Mouse (Mus musculus): Measurements from ENCODE around the gene Olfr781. TPM values are rescaled to one million over a fixed set of nuclear protein-coding genes. Genes with fewer than 3 reads are reported as not detected.
"Not testable (repeated sequence)": the region's sequence is repeated elsewhere in the genome, so short reads cannot be mapped to it uniquely, and the experiment has no call there.

Olfr781 gene
- not detected in 2 replicates for polyA plus RNA-seq (2015; fragmentation: Nextera tagmentation; extraction: Ambion mirVana)

DNA sequence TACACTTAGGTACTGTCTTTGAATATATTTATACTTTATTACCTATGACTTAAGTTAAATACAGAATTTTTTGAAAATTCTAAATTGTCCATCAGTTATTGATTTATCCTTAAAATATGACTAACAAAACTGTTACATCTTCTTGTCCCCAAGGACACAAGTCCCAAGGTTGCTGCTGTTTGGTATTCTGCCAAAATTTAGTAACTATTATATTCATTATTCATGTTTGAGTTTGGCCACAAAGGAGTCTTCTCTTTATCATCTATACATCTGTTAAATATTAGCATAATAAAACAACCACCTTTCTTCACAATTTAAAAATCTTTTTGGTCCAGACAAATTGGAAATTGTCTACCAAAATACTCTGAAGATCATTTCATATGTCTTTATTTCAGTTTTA lies at the start of gene Olfr781:
Olfr781 (plus strand) TSS at position 301 of the 400 bp plus-strand sequence.
- Histone ChIP-seq H3K9me3 (replicated peaks) (no peaks in the 10 kb centered on the region), H3K4me2 (no peak within 1 kb of the TSS), H3K27ac (no peak within 1 kb of the TSS), H3K9ac (no peak within 1 kb of the TSS), H3K27me3 (no peaks in the 10 kb centered on the region), H3K4me3 (replicated peaks) (no peak within 1 kb of the TSS), H3K36me3 (no peaks in the 10 kb centered on the region), H3K4me1 (no peaks in the 10 kb centered on the region)
- no peak for ATAC-seq (replicated peaks; ENCODE audit: low FRiP score)

DNA sequence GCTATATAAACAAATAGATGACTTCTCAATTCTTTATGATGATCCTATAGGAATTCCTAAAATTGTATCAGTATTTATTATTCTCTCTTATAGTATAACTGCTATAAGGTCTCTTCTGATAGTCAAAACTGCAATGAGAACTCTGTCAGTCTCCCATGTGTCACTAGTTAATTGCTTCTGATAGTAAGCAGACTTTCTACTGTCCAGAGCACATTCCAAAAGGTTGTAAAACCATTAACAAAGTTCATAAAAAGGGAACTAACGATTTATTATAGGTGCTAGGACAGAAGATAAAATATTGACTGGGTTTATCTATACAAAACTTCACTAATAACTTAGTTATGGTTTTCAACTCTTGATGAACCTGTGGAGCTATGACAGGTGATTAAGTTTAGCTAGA lies 15.7 kb upstream of the Olfr781 start:
- not testable (repeated sequence) for H3K36me3 ChIP-seq; H3K4me1 ChIP-seq; H3K4me3 ChIP-seq (replicated peaks); H3K27ac ChIP-seq; ATAC-seq (replicated peaks; ENCODE audit: low FRiP score); H3K9me3 ChIP-seq (replicated peaks); H3K27me3 ChIP-seq; H3K9ac ChIP-seq; H3K4me2 ChIP-seq
- 49% methylated on average over 1 of the region's 1 CpGs for WGBS

DNA sequence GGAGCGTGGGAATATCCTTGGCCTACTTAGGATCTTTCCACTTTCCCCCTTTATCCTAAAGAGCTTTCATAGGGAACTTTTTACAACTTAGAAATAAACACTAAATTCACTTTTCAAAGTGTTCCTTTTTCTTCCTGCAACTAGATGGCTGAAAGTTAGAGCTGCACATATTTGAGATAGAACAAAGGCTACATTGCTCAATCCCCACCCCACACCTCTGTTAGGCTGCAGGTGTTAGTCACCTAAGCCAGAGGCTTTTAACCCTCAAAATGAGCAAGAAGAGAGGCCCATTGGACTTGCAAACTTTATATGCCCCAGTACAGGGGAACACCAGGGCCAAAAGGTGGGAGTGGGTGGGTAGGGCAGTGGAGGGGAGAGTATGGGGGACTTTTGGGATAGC lies 15.1 kb upstream of the Olfr781 start:
- not testable (repeated sequence) for ATAC-seq (replicated peaks; ENCODE audit: low FRiP score); H3K9me3 ChIP-seq (replicated peaks); H3K27me3 ChIP-seq; H3K4me1 ChIP-seq; H3K27ac ChIP-seq; H3K36me3 ChIP-seq; H3K4me2 ChIP-seq; H3K4me3 ChIP-seq (replicated peaks); H3K9ac ChIP-seq
- WGBS: no CpG with 5 or more reads among the region's 1 CpGs

DNA sequence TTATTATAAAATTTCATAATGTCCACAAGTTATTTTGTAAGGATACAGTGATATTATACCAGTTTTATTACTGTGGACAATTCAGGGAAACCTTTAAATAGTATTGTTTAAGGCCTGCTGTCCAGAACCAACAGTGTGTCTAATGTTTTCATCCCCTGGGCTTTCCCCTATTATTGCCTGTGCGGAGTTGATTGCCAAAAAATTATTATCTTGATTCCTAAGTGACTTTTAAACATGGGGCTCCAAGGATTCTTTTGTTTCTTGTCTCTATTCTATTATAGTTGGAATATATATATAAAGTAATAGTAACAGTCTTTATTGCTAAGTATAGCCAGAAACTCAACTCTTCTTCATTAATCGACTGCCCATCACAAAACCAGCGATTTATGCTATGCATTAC lies 10.8 kb upstream of the Olfr781 start, which contains the start of gene Olfr780:
Olfr780 (plus strand) TSS at position 301 of the 400 bp plus-strand sequence.
- 84% methylated on average over 3 of the region's 3 CpGs for WGBS

DNA sequence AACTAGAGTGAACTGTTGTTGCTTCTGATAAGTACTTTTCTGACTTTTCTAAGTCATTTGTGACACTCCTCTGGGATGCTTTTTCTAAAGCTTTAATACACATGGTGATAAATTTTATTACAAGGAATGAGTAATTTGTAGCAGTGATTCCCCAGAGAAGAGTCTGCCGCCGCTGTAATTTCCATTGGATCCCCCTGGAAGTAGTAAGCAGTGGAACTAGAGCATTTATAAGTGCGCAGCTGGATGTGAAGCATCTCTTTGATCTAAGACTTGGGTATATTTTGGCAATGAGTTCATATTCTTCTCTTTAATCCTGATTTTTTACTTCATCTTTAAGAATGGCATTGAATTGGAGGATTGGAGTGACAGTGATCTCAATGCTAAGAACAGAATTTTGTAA lies 19.9 kb downstream of the Olfr781 start, which contains the start of gene Olfr782:
Olfr782 (plus strand) TSS at position 301 of the 400 bp plus-strand sequence.
- H3K36me3 ChIP-seq: no peaks in the 10 kb centered on the region

More for the DNA sequence above, 10.8 kb upstream of the Olfr781 start, which contains the start of gene Olfr780:
- Histone ChIP-seq H3K4me3 (replicated peaks) (no peak within 1 kb of the TSS), H3K36me3 (no peaks in the 10 kb centered on the region), H3K9me3 (replicated peaks) (no peaks in the 10 kb centered on the region), H3K9ac (no peak within 1 kb of the TSS), H3K4me2 (no peak within 1 kb of the TSS), H3K27me3 (no peaks in the 10 kb centered on the region), H3K4me1 (no peaks in the 10 kb centered on the region), H3K27ac (no peak within 1 kb of the TSS)
- ATAC-seq (replicated peaks; ENCODE audit: low FRiP score): no peak

DNA sequence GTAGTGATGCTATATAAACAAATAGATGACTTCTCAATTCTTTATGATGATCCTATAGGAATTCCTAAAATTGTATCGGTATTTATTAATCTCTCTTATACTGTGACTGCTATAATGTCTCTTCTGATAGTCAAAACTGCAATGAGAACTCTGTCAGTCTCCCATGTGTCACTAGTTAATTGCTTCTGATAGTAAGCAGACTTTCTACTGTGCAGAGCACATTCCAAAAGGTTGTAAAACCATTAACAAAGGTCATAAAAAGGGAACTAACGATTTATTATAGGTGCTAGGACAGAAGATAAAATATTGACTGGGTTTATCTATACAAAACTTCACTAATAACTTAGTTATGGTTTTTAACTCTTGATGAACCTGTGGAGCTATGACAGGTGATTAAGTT lies 23.8 kb downstream of the Olfr781 start:
- not testable (repeated sequence) for ATAC-seq (replicated peaks; ENCODE audit: low FRiP score); H3K27me3 ChIP-seq; H3K4me3 ChIP-seq (replicated peaks); H3K27ac ChIP-seq; H3K4me2 ChIP-seq; H3K4me1 ChIP-seq; H3K9me3 ChIP-seq (replicated peaks); H3K9ac ChIP-seq; H3K36me3 ChIP-seq
- WGBS: 62% methylated on average over 2 of the region's 2 CpGs

More for the DNA sequence above, 19.9 kb downstream of the Olfr781 start, which contains the start of gene Olfr782:
- H3K4me2 ChIP-seq: no peak within 1 kb of the TSS
- H3K9ac ChIP-seq: no peak within 1 kb of the TSS
- no peak within 1 kb of the TSS for H3K27ac ChIP-seq
- 89% methylated on average over 3 of the region's 3 CpGs for WGBS
- H3K9me3 ChIP-seq (replicated peaks): no peaks in the 10 kb centered on the region
- no peaks in the 10 kb centered on the region for H3K4me1 ChIP-seq
- H3K27me3 ChIP-seq: no peaks in the 10 kb centered on the region
- H3K4me3 ChIP-seq (replicated peaks): no peak within 1 kb of the TSS
- no peak for ATAC-seq (replicated peaks; ENCODE audit: low FRiP score)

DNA sequence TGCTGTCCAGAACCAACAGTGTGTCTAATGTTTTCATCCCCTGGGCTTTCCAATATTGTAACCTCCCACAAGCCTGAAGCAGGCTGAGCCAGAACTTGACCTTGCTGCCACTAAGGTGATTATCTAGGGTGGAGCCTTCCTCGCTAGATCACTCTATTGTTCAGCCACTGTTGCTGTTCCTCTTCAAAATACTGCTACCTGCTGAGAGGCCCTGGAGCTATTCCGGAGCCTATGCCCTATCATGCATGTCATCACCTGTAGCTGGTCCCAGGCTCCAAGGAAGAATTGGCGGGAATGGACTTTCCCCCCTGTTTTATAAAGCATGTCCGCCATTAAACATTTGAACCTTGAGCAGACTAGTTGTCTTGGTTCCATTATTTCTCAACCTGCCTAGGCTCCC lies 27.8 kb downstream of the Olfr781 start:
- WGBS: 87% methylated on average over 4 of the region's 4 CpGs
- H3K9me3 ChIP-seq (replicated peaks); H3K36me3 ChIP-seq; H3K27me3 ChIP-seq; H3K4me2 ChIP-seq; H3K4me3 ChIP-seq (replicated peaks); H3K4me1 ChIP-seq; H3K27ac ChIP-seq; ATAC-seq (replicated peaks; ENCODE audit: low FRiP score); H3K9ac ChIP-seq: not testable (repeated sequence)

DNA sequence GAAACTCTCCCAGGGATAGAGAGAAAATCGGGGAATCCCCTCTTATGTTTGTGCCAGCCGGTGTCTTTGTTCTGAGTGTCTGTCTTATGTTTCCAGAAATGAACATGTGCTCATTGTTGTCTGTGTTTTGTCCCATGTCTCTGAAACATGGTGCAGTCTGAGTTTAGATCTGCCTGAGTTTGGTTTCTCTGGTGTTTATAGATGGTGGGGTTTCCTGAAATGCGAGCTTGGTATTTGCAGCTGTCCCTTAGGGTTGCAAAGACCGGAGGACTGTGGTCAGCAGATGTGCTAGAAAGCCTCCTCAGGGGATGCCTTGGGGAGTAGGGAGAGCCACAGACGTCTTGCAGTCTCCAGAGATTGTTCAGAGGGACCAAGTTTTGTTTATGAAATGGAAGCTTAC lies 28.7 kb downstream of the Olfr781 start:
- Histone ChIP-seq H3K36me3 (no peaks in the 10 kb centered on the region), H3K4me1 (no peaks in the 10 kb centered on the region), H3K9ac (no peak overlapping the region), H3K9me3 (replicated peaks) (no peaks in the 10 kb centered on the region; the same call in 1 of the 2 replicates), H3K27ac (no peak overlapping the region), H3K27me3 (no peaks in the 10 kb centered on the region), H3K4me2 (no peak overlapping the region), H3K4me3 (replicated peaks) (no peak overlapping the region)
- 76% methylated on average over 5 of the region's 5 CpGs for WGBS
- no peak for ATAC-seq (replicated peaks; ENCODE audit: low FRiP score)

DNA sequence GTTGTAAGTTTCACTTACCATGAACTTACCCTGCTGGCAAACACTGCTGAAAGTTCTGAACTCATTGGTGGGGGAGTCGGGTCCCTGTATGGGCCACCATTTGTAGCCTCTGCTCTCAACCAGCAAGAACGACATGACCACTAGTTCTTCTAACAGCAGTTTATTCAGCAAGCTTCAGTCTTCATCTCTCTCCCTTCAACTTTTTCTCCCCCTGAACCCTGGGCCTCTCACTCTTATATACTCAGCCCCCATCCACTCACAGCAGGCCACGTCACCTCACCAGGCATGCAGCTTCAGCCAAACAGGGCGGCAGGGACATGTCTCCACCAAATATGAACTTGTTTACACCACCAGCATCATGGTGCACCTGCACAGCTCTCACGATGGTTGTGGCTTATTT lies 45.4 kb downstream of the Olfr781 start:
- not testable (repeated sequence) for H3K4me3 ChIP-seq (replicated peaks); H3K36me3 ChIP-seq; H3K27ac ChIP-seq; H3K9me3 ChIP-seq (replicated peaks); H3K27me3 ChIP-seq; H3K9ac ChIP-seq; ATAC-seq (replicated peaks; ENCODE audit: low FRiP score); H3K4me1 ChIP-seq; H3K4me2 ChIP-seq
- 90% methylated on average over 5 of the region's 5 CpGs for WGBS

Other genes starting within 250 kb of the Olfr781 start
- not detected in 2 replicates for gene Olfr767, start 245.9 kb upstream of the Olfr781 start, polyA plus RNA-seq (2015; fragmentation: Nextera tagmentation; extraction: Ambion mirVana)
- not detected in 2 replicates for gene Olfr768, start 229.5 kb upstream of the Olfr781 start, polyA plus RNA-seq (2015; fragmentation: Nextera tagmentation; extraction: Ambion mirVana)
- not detected in 2 replicates for gene Olfr769, start 211.0 kb upstream of the Olfr781 start, polyA plus RNA-seq (2015; fragmentation: Nextera tagmentation; extraction: Ambion mirVana)
- not detected in 2 replicates for gene Olfr770, start 189.9 kb upstream of the Olfr781 start, polyA plus RNA-seq (2015; fragmentation: Nextera tagmentation; extraction: Ambion mirVana)
- not detected in 2 replicates for gene Olfr771, start 164.1 kb upstream of the Olfr781 start, polyA plus RNA-seq (2015; fragmentation: Nextera tagmentation; extraction: Ambion mirVana)
- gene Olfr772, start 150.9 kb upstream of the Olfr781 start, polyA plus RNA-seq (2015; fragmentation: Nextera tagmentation; extraction: Ambion mirVana): not detected in 2 replicates
- not detected in 2 replicates for gene Olfr773, start 141.4 kb upstream of the Olfr781 start, polyA plus RNA-seq (2015; fragmentation: Nextera tagmentation; extraction: Ambion mirVana)
- not detected in 2 replicates for gene Olfr774, start 92.7 kb upstream of the Olfr781 start, polyA plus RNA-seq (2015; fragmentation: Nextera tagmentation; extraction: Ambion mirVana)
- not detected in 2 replicates for gene Olfr775, start 80.4 kb upstream of the Olfr781 start, polyA plus RNA-seq (2015; fragmentation: Nextera tagmentation; extraction: Ambion mirVana)
- not detected in 2 replicates for gene Olfr776, start 69.7 kb upstream of the Olfr781 start, polyA plus RNA-seq (2015; fragmentation: Nextera tagmentation; extraction: Ambion mirVana)
- not detected in 2 replicates for gene Olfr777, start 57.4 kb upstream of the Olfr781 start, polyA plus RNA-seq (2015; fragmentation: Nextera tagmentation; extraction: Ambion mirVana)
- gene Olfr780, start 10.7 kb upstream of the Olfr781 start, polyA plus RNA-seq (2015; fragmentation: Nextera tagmentation; extraction: Ambion mirVana): not detected in 2 replicates
- not detected in 2 replicates for gene Olfr782, start 20.0 kb downstream of the Olfr781 start, polyA plus RNA-seq (2015; fragmentation: Nextera tagmentation; extraction: Ambion mirVana)
- 0.05 TPM in 2 replicates for gene Olfr784, start 55.2 kb downstream of the Olfr781 start, polyA plus RNA-seq (2015; fragmentation: Nextera tagmentation; extraction: Ambion mirVana)
- gene Olfr785, start 76.6 kb downstream of the Olfr781 start, polyA plus RNA-seq (2015; fragmentation: Nextera tagmentation; extraction: Ambion mirVana): not detected in 2 replicates
- not detected in 2 replicates for gene Olfr786, start 98.5 kb downstream of the Olfr781 start, polyA plus RNA-seq (2015; fragmentation: Nextera tagmentation; extraction: Ambion mirVana)
- not detected in 2 replicates for gene Olfr787, start 133.0 kb downstream of the Olfr781 start, polyA plus RNA-seq (2015; fragmentation: Nextera tagmentation; extraction: Ambion mirVana)
- not detected in 2 replicates for gene Olfr788, start 142.1 kb downstream of the Olfr781 start, polyA plus RNA-seq (2015; fragmentation: Nextera tagmentation; extraction: Ambion mirVana)
- gene Olfr789, start 155.9 kb downstream of the Olfr781 start, polyA plus RNA-seq (2015; fragmentation: Nextera tagmentation; extraction: Ambion mirVana): not detected in 2 replicates
- gene Olfr790, start 169.6 kb downstream of the Olfr781 start, polyA plus RNA-seq (2015; fragmentation: Nextera tagmentation; extraction: Ambion mirVana): not detected in 2 replicates
- gene Olfr791, start 192.9 kb downstream of the Olfr781 start, polyA plus RNA-seq (2015; fragmentation: Nextera tagmentation; extraction: Ambion mirVana): not detected in 2 replicates
- gene Olfr792, start 210.3 kb downstream of the Olfr781 start, polyA plus RNA-seq (2015; fragmentation: Nextera tagmentation; extraction: Ambion mirVana): not detected in 2 replicates
- gene Olfr794, start 238.8 kb downstream of the Olfr781 start, polyA plus RNA-seq (2015; fragmentation: Nextera tagmentation; extraction: Ambion mirVana): not detected in 2 replicates